Mouse (Mus musculus) midbrain, embryonic 14.5 days (tissue): Measurements from ENCODE around the gene Pptc7. TPM values are rescaled to one million over a fixed set of nuclear protein-coding genes. Genes with fewer than 3 reads are reported as not detected.
"Not testable (repeated sequence)": the region's sequence is repeated elsewhere in the genome, so short reads cannot be mapped to it uniquely, and the experiment has no call there.

Experiments used
- ATAC-seq: fragments of 200-750 bp; cut with Nextera tagmentation; 2 replicates; pipeline ENCODE4 v1.8.0; 2017; ENCODE audit warnings: moderate number of reproducible peaks, moderate library complexity; ENCODE audit not compliant: low FRiP score, low TSS enrichment
- DNase-seq: peaks from one replicate; pipeline ENCODE4 v3.0.0-alpha.2; 2015
- H3K27ac ChIP-seq: fragments of 300-500 bp; sonication (generic); replicated peaks from 2 replicates; pipeline ENCODE4 v1.5.1; 2014; ENCODE audit warnings: mild to moderate bottlenecking, low read depth, low read length, moderate library complexity
- H3K27me3 ChIP-seq: fragments of 300-500 bp; sonication (generic); 2 replicates; pipeline ENCODE4 v1.6.1; 2014; ENCODE audit warnings: low read length, control low read depth, mixed read lengths; ENCODE audit not compliant: control insufficient read depth, insufficient read depth
- H3K36me3 ChIP-seq: fragments of 300-500 bp; sonication (generic); 2 replicates; pipeline ENCODE4 v1.6.1; 2014; ENCODE audit warnings: low read length, control low read depth; ENCODE audit not compliant: control insufficient read depth, insufficient read depth
- H3K4me1 ChIP-seq: fragments of 300-500 bp; sonication (generic); 2 replicates; pipeline ENCODE4 v1.6.1; 2014; ENCODE audit warnings: mild to moderate bottlenecking, antibody characterized with exemption, low read length, control low read depth; ENCODE audit not compliant: control insufficient read depth, insufficient read depth
- H3K4me2 ChIP-seq: fragments of 300-500 bp; sonication (generic); 2 replicates; pipeline ENCODE4 v1.6.1; 2014; ENCODE audit warnings: mild to moderate bottlenecking, low read length, moderate library complexity
- H3K4me3 ChIP-seq: fragments of 300-500 bp; sonication (generic); replicated peaks from 2 replicates; pipeline ENCODE4 v1.5.1; 2014; ENCODE audit warnings: low read depth, low read length
- H3K9ac ChIP-seq: fragments of 300-500 bp; sonication (generic); replicated peaks from 2 replicates; pipeline ENCODE4 v1.6.1; 2014; ENCODE audit warnings: mild to moderate bottlenecking, low read length, moderate library complexity
- H3K9me3 ChIP-seq: fragments of 300-500 bp; sonication (generic); 2 replicates; pipeline ENCODE4 v1.6.1; 2016; ENCODE audit warnings: low read length, control low read depth, mixed read lengths; ENCODE audit not compliant: control insufficient read depth
- WGBS: fragments of 180-500 bp; shearing (Covaris S2); extraction: QIAGEN DNeasy Blood & Tissue Kit; methylation state at CpG from one replicate; pipeline ENCODE4 v1.1.7; 2014; 5-methylcytosine and 5-hydroxymethylcytosine counted together
- polyA plus RNA-seq: library from polyadenylated mRNA; unstranded; fragments of >200 nt; fragmentation: Nextera tagmentation; extraction: Ambion mirVana; gene quantifications from 2 replicates; pipeline ENCODE4 v1.2.1, GENCODE M21; 2014

The Pptc7 gene
- polyA plus RNA-seq, 1 experiment from 2014 or later = 9.1 TPM

DNA sequence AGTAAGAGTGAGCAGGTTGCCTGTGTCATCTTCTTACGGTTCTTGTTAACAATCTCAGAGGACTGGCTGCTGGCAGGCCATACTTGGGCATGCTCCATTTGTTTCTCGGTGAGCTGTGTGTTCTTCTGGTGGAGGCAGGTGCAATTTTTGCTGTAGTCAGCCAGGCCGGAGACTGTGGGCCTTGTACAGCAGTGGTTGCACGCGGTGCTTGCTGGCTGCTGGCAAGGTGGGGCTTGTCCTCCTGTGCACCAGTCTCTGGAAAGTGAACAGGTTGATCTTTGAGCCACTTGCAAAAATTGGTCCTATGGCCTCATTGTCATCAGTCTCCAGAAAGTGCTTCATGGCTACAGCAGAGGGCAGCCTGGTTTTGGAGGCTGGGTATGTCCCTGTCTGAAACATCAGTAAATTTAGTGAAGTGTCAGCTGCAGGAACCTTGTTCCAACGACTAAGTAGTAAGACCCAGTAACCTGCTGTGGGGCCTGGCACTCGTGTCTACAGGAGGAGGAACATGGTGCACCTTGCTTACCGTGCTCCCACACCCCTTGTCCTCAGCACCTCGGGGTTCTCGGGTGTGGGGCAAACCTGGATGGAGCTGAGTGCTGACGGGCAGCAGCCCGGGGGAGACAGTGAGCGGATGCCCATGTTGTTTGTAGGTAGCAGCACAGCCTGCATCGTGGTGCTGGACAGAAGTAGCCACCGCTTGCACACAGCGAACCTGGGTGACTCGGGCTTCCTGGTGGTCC lies 28.9 kb downstream of the Pptc7 start:
- ATAC-seq = no peak
- Histone ChIP-seq H3K4me2 (no peak overlapping the region), H3K27me3 (no peaks in the 10 kb centered on the region), H3K4me3 (no peak overlapping the region), H3K4me1 (no peaks in the 10 kb centered on the region), H3K36me3 (peaks cover 50% of the 10 kb centered on the region), H3K9me3 (no peaks in the 10 kb centered on the region), H3K27ac (no peak overlapping the region), H3K9ac (no peak overlapping the region)
- DNase-seq = no peak
- 94% methylated on average over 17 of the region's 17 CpGs for WGBS

DNA sequence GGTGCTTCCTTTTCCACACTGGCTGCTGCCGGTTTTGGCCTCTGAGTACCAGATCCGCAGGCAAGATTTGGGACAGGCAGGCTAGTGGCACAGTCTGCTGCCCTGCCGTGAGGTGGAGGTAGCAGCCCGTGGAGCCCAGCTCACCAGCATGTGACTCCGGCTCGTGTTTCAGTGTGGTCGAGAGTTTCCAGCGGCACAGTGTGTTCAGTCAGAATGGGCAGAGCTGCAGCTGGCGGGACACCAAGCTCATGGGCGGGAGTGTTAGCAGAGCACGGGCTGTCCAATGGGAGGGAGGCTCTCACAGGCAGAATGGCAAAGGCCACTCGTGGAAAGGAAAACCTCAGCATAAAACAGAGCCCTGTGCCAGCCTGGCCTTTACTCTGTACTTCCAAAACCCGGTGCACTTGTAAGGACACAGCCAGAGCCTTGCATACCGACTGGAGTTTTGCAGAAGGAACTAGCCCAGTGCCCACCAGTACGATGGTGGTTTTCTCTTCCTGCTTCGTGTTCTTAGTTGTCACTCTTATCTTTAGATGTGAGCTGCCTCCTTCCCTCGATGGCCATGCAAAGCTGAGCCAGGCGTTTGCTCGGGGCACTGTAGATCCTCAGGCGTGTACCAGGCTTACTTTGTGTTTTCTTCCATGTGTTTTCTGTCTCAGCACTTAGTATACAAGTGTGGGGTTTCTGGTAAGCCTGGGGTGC lies 31.0 kb downstream of the Pptc7 start:
- peaks cover 46% of the 10 kb centered on the region for H3K36me3 ChIP-seq

DNA sequence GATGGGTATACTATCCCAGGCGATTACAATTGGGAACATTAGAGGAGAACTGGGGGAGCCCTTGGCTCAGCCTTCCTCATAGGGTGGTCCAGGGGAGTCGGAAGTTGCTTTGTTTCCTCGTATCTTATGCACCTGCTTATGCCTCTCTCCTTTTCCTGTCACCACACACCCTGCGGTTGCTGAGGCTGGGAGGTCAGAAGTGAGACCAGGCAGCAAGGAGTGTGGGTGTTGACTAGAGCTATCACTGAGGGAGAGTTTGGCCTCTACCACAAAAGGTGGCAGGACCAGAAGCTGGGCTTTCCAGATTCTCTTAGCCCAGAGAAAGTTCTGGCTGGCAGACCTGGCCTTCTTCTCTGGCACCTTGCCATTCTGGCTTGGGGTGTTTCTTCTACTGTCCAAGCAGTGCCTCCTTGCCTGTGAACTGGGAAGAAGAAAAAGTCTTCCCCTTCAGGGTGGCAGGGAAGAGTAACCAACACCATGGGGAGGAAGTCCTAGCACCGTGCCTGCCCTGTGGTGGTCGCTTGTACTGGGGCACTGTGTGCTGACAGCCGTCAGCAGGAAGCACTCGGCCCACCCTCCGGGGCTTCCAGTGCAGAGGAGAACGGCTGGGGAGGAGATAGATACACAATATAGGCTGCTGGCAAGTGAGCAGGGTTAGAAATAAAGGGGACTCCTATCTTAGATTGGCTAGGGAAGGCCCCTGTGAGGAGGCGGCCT lies 33.3 kb downstream of the Pptc7 start:
- H3K9ac ChIP-seq = no peak overlapping the region
- DNase-seq (no peak), ATAC-seq (no peak)
- no peak overlapping the region for H3K4me2 ChIP-seq
- H3K36me3 ChIP-seq = peaks cover 54% of the 10 kb centered on the region
- H3K27ac ChIP-seq = no peak overlapping the region
- no peak overlapping the region for H3K4me3 ChIP-seq
- 83% methylated on average over 11 of the region's 11 CpGs for WGBS
- no peaks in the 10 kb centered on the region for H3K4me1 ChIP-seq
- H3K27me3 ChIP-seq = no peaks in the 10 kb centered on the region
- H3K9me3 ChIP-seq = no peaks in the 10 kb centered on the region

More for the DNA sequence above, 31.0 kb downstream of the Pptc7 start:
- DNase-seq (peak; percentile 28), ATAC-seq (no peak)
- WGBS = 79% methylated on average over 20 of the region's 20 CpGs
- Histone ChIP-seq H3K4me1 (no peaks in the 10 kb centered on the region), H3K4me3 (no peak overlapping the region), H3K4me2 (no peak overlapping the region), H3K27ac (no peak overlapping the region), H3K9me3 (no peaks in the 10 kb centered on the region), H3K27me3 (no peaks in the 10 kb centered on the region), H3K9ac (no peak overlapping the region)

DNA sequence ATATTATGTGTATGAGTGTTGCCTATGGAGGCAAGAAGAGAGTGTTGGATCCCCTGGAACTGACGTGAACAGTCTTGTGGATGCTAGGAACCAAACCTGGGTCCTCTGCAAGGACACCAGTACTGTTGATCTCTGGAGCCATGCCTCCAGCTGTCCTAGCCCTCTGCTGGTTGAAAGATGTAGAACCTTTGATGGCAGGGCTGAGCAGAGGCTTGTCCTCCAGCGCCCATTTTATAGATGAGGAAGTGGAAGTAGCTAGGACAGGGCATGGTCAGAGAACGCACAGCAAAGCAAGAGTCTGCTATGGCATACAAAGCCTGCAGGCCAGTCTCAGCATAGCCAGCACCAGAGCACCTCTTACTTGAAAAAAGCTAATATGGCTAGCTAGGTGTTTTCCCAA lies 33.9 kb downstream of the Pptc7 start:
- WGBS = 72% methylated on average over 3 of the region's 3 CpGs
- Histone ChIP-seq H3K4me1 (no peaks in the 10 kb centered on the region), H3K9ac (no peak overlapping the region), H3K27me3 (no peaks in the 10 kb centered on the region), H3K27ac (no peak overlapping the region), H3K36me3 (peaks cover 58% of the 10 kb centered on the region), H3K4me2 (no peak overlapping the region), H3K9me3 (no peaks in the 10 kb centered on the region), H3K4me3 (no peak overlapping the region)
- ATAC-seq = no peak
- DNase-seq = peak; percentile 37

DNA sequence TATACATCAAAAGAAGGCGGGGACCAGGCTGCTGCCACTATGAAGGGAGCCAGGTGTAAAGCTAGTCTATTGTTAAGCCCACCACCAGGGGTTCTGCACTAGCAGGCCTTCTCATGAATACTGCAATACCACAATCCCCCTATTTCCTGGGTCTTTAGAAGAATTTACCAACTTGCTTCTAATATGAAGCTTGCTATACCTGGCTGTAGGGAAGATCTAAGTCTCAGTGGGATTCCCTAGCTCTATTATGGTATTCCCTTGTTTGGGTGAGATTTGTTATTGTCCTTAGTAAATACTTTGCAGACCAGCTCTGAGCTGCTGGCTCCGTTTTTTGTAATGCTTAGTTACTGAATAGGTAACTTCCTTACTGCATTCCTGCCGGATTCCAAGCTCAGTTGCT lies 34.8 kb downstream of the Pptc7 start:
- not testable (repeated sequence) for H3K9ac ChIP-seq, H3K4me3 ChIP-seq, DNase-seq, ATAC-seq, H3K9me3 ChIP-seq, H3K27me3 ChIP-seq, H3K27ac ChIP-seq, H3K4me2 ChIP-seq, H3K4me1 ChIP-seq
- 73% methylated on average over 3 of the region's 3 CpGs for WGBS
- H3K36me3 ChIP-seq = peaks cover 55% of the 10 kb centered on the region

DNA sequence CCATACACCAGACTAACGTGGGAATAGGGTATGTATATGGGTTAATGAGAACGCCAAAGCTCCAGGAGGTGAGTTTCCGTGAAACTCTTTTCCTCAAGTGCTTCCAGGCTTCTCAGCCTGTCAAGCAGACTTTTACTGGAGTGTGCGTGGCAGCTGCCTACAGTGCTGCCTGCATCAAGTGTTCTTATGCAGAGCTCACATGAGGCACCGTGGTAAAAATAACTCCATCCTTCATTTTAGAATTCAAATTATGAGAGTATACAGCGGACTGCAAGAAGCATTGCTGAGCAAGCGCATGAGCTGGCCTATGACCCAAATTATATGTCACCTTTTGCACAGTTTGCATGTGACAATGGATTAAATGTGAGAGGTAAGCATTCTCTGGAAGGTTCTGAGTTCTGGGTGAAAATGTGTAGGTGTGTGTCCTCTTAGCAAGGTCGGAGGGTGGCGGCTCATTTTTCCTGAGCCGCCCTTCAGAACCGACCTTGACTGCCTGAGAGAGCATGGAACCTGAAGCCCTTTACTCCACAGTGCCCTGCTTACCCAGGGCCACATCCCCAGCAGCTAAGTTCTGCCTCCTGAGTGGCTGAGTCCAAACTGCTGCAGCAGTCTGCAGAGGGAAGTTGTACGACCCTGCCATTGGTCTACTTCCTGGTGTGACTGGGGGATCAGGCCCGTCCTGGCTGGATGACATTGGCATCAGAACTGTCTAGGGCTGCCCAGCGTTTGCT lies 35.5 kb downstream of the Pptc7 start:
- Histone ChIP-seq H3K27ac (no peak overlapping the region), H3K36me3 (peaks cover 55% of the 10 kb centered on the region), H3K4me3 (no peak overlapping the region), H3K4me2 (no peak overlapping the region), H3K9me3 (no peaks in the 10 kb centered on the region), H3K9ac (no peak overlapping the region), H3K27me3 (no peaks in the 10 kb centered on the region), H3K4me1 (no peaks in the 10 kb centered on the region)
- DNase-seq (no peak), ATAC-seq (no peak)
- 83% methylated on average over 14 of the region's 14 CpGs for WGBS

DNA sequence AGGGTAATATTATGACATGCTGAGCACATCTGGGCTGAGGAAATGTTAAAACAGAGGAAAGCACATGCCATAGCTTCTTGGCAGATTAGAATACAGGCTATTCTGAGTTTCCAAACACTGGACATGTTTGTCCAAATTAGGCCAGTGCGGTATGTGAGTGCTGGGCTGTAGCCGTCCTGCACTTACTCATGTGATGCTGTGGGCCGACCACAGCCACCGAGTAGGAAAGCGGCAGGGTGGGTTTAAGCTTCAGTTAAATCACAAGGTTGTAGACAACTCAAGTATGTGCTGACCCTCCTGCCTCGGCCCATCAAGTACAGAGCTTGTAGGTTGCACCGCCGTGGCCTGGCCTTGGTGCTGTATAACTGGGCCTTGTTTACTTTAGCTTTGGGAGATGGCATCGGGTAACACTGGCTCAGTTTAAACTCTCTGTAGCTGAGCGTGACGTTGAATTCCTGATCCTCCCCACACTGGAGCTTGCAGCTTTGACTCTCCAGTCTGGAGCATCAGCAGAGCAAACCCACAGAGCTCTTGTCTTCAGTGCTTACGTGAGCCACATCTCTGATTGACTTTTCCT lies 36.1 kb downstream of the Pptc7 start:
- H3K9ac ChIP-seq = no peak overlapping the region
- no peak overlapping the region for H3K4me3 ChIP-seq
- H3K4me2 ChIP-seq = no peak overlapping the region
- H3K27ac ChIP-seq = no peak overlapping the region
- no peaks in the 10 kb centered on the region for H3K27me3 ChIP-seq
- no peaks in the 10 kb centered on the region for H3K9me3 ChIP-seq
- H3K4me1 ChIP-seq = no peaks in the 10 kb centered on the region
- ATAC-seq (no peak), DNase-seq (no peak)
- WGBS = 88% methylated on average over 12 of the region's 12 CpGs
- H3K36me3 ChIP-seq = peaks cover 57% of the 10 kb centered on the region

DNA sequence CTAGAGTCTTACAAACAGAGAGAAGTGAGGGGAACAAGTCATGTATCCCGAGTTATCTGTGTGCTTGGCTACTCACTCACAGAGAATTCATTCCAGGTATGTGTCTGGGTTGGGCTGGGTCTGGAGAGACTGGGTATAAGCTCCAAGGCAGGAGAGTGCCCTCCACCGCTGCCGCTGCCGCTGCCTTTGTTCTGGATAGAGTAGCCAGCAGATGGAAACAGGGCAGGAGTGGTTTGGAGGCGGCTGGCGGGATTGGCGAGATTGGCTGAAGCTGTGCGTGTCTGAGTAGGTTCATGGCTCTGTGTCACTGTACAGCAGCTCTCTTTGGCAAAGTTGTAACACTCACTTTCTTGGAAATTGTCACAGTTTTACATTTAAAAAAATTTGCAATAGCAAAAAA lies 39.4 kb downstream of the Pptc7 start:
- ATAC-seq = no peak
- Histone ChIP-seq H3K27ac (no peak overlapping the region), H3K9ac (no peak overlapping the region), H3K9me3 (no peaks in the 10 kb centered on the region), H3K36me3 (peaks cover 66% of the 10 kb centered on the region), H3K4me1 (no peaks in the 10 kb centered on the region), H3K4me3 (no peak overlapping the region), H3K27me3 (no peaks in the 10 kb centered on the region), H3K4me2 (no peak overlapping the region)
- WGBS = 59% methylated on average over 8 of the region's 8 CpGs
- peak; percentile 31 for DNase-seq
